Mouse (Mus musculus) left cerebral cortex, adult 8-10 months (tissue): ENCODE results near the gene Methig1. TPM values are rescaled to one million over a fixed set of nuclear protein-coding genes. Genes with fewer than 3 reads are reported as not detected.
"Not testable (repeated sequence)": the region's sequence is repeated elsewhere in the genome, so short reads cannot be mapped to it uniquely, and the experiment has no call there.

Experiments used
- DNase-seq, 2 experiments: peaks; one replicate each; pipeline ENCODE4 v3.0.0; 2022; ENCODE audit warnings: low spot score in 2 of 2
- total RNA-seq, 4 experiments: library from RNA; stranded (reverse); gene quantifications; 2 replicates each; pipeline ENCODE4 v1.2.4; 2022

The Methig1 gene
- total RNA-seq, 4 experiments from 2014 or later, result 0.57 TPM; not detected in 3

- DNase-seq, result not testable (repeated sequence)
Measured at GRCm38 (mm10) chr15:100337847-100338246, 15.1 kb upstream of the Methig1 start.

DNA sequence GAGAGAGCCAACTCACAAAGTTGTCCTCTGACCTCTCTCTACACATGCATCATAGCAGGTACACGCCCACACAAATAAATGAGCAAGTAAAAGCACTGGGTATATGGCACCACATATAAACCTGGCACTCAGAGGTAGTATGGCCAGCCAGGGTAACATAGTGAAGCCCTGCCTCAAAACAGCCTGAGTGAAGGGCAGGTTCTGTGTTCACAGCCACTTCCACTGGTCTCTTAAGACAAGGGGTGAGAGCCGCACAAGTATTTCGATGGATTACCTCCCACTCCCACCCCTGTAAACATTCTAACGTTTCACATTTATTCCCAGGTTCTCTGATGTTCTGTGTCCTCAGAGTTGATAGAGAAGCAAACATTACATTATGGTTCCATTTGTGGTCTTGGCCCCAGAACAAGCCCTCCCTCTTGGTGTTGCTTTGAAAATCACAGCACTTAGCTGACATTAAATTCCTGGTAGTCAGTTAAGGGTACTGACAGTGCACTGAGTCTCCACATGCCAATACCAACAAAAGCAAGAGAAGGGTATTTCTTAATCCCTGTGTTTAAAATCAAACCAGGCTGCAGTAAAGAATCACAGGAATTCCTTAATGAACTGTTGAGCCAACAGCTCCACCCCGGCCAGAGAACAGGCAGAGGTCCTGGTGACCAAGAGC lies 11.5 kb upstream of the Methig1 start:
- not testable (repeated sequence) for DNase-seq

DNA sequence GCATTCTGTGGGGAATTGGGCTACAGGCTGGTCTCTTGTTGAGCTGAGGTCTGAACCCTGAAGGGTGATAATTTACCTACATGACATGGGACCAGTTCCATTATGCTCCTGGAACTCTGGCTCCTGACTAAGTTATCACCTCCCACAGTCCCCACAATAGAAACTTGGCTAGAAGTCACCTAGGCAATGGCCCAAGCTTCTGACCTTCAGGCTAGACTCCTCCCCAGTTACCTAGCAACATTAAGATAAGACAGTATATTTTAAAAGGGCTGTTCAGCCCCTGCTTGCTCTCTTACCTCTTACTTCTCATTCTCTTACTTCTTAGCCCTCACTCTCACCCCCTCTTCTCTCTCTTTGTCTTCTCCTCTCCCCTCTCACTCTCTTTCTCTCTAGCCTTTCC lies 7.5 kb upstream of the Methig1 start:
- no peak for DNase-seq

GRCm38 (mm10) chr15:100346761-100347160 lies 6.2 kb upstream of the Methig1 start:
- DNase-seq, result no peak

- no peak for DNase-seq
Measured at GRCm38 (mm10) chr15:100349496-100349895, 3.5 kb upstream of the Methig1 start.

- no peak for DNase-seq
Measured at GRCm38 (mm10) chr15:100351501-100352060, 1.4 kb upstream of the Methig1 start.

DNA sequence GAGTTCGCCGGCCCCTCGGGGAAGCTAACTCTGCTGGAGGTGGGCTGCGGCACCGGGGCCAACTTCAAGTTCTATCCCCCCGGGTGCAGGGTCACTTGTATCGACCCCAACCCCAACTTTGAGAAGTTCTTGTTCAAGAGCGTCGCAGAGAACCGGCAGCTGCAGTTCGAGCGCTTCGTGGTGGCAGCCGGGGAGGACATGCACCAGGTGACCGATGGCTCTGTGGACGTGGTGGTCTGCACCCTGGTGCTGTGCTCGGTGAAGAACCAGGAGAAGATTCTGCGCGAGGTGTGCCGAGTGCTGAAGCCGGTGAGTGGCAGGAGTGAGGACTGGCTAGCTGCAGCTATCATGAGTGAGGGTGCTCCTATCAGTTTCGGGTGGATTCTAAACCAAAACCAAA lies 450 bp downstream of the Methig1 start:
- not testable (repeated sequence) for DNase-seq

DNA sequence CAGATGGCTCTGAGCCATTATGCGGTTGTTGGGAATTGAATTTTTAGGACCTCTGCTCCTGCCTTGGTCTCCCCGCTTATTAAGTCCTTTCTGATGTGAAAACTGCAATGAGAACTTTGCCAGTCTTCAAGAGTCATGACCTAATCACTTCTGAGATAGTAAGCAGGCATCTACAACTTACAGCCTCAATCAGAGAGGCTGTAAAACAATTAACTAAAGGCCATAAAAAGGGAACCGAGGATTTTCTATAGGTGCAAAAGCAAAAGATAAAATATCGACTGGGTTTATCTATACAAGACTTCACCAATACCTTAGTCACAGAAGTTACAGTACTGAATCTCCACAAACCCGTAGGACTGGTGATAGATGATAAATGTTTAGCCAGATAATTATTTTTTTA lies 2.9 kb downstream of the Methig1 start:
- DNase-seq, result no peak

DNA sequence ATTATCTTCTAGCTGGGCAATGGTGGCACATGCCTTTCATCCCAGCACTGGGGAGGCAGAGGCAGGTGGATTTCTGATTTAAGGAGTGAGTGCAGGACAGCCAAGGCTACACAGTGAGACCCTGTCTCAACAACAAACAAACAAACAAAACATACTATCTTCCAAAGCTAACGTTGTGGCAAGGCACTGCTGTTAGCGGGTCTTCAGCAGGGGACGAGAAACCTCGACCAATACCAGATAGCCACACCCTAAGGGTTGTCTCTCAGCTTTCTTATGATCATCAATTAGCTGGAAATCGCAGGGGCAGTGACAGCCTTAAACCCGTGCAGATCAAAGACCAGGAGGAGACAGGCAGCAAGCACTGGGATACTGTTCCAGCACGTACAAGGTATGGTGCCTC lies 11.3 kb downstream of the Methig1 start, which contains the start of gene Higd1c:
Gene Higd1c (plus strand): TSS at position 301 of the 400 bp plus-strand sequence.
- DNase-seq, result no peak

DNA sequence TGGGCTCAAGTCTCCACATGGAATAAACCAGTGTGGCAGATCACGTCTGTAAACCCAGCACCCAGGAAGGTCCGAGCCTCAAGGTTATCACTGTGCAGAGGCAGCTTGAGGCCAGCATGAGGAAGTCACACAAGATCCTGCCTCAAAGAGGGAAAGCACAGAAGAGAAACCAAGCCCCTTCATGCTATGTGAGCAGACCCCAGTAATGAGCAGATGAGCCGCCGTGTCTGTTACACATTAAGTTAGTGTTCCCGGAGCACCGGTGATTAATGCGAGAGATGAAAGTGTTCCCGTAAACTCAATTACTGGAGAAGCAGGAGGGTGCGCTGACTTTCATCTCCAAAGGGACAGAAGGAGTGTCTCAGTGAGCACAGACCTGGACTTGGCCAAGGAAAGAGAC lies 13.0 kb downstream of the Methig1 start:
- not testable (repeated sequence) for DNase-seq

DNA sequence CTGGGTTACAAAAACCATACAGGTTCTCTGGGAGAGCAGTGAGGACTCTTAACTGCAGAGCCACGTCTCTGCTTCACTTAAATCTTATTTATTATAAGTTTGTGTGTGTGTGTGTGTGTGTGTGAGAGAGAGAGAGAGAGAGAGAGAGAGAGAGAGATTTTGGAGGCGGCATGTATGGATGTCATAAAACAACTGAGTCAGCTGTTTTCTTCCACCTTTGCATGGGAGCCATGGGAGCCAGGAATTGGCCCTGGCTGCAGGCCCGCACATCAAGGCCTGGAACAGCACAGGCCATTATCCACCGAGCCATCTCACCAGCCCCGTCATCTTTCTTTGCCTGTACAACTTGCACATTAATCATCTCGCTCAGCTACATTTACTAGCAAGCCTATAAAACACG lies 14.2 kb downstream of the Methig1 start:
- no peak for DNase-seq

GRCm38 (mm10) chr15:100375066-100375465 lies 22.1 kb downstream of the Methig1 start:
- DNase-seq, result peak; percentile 25 to 33

DNA sequence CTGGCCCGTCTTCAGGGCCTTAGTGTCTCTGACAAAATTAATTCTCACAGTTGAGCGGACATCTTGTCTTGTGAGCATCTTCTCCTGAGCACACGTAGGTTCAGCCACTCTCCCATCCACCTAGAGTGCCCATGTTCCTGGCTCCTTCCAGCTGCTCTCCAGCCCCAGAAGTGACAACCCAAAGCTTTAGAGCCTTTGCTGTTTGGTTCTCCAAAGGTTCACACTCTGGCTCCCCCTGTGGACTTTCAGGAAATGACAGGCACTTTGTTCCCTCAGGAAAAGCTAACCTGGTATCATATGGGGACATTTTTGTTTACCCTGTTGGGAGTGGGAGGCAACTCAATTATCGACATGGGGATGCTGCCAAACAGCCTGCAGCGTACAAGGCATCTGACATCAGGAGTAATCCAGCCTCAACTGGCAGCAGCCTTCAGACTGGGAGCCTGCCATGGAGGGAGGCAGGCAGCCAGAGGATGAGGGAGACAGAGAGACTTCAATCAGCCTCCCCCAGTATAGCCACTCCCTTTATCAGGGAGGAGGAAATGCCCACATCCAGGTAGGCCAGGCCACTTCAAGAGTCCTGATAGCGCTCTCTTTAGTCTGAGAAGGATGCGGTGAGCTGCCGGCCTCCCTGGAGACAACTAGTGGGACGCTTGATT lies 25.0 kb downstream of the Methig1 start:
- not testable (repeated sequence) for DNase-seq

DNA sequence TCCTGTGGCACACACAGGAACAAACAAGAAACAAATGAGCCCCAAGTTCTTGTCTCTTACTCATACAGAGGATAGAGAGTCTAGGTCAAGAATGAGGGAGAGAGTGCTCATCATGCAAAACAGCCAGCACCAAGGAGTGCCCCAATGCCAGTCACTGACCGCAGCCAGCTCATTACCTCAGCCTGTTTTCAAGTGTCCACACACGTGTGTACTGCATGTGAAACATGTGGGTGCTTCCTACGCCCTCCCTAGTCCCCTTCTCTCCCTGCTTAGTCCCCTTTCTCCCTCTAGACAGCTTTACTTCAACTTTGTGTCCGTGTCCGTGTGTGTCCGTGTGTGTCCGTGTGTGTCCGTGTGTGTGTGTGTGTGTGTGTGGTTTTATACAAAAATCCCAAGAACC lies 26.7 kb downstream of the Methig1 start:
- no peak for DNase-seq

GRCm38 (mm10) chr15:100380104-100380503 lies 27.2 kb downstream of the Methig1 start:
- DNase-seq, result no peak

DNA sequence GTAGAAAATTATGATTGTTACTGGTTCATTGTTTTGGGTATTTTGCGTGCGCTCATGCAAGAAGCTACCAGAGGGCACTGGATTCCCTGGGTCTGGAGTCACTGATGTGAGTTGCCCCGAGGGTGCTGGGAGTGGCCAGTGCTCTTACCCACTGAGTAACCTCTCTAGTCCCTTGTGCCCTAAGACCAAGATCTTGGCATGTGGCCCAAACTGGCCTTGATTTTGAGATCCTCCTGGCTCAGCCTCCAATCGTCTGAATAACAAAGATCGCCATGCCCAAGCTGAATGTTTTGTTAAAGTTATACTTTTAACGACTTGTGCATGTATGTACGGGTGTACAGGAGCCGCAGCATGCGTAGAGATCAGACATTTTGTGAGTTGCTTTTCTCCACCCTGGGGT lies 32.8 kb downstream of the Methig1 start:
- no peak for DNase-seq

DNA sequence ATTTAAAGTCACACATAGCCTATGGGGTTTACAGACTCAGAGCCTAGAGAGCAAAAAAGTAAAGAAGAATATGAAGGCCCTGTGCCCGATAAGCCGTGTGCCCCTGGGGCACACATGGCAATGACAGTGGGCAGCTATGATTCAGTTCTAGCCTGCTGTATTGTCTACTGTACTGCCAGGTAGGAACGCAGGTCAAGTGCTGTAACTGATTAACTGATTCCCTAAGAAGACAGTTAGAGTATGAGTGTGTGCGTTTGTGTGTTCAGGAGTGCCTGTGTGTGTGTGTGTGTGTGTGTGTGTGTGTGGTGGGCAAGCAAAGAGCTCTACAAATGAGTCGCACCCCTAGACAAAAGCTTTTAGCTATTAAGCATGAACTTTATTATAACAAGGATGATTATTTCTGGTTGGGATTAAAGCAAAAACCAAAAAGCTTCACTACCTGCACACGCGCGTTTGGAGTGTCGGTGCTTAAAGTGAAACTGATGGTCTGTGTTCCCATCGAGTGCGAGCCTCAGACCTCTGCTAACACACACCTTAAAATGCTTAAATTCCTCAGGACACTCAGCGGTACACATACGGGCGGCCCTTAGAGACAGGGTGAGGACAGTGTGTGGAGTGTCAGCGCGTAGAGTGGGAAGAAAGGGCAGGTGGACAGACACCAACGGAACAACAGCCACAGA lies 34.7 kb downstream of the Methig1 start:
- no peak for DNase-seq

DNA sequence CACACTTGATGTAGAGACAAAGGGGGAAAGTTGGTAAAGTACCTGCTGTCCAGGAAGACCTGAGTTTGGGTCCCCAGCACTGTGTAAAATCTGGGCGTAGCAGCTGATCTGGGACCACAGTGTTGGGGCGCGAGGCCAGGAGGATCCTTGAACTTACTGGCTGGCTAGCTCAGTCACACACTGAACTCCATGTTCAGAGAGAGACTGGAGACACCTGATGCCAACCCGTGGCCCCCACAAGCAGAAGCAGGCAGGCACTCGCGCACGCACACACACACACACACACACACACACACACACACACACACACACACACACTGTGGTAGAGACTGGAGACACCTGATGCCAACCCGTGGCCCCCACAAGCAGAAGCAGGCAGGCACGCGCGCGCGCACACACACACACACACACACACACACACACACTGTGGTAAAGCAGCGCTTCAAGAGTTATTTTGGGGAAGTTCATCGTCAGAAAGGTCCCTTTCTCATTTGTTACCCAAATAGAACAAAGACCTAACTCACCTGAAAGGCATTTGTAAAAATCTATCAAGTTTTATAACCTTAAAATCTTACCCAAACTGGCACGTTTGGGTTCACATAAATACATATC lies 35.4 kb downstream of the Methig1 start:
- DNase-seq, result no peak

DNA sequence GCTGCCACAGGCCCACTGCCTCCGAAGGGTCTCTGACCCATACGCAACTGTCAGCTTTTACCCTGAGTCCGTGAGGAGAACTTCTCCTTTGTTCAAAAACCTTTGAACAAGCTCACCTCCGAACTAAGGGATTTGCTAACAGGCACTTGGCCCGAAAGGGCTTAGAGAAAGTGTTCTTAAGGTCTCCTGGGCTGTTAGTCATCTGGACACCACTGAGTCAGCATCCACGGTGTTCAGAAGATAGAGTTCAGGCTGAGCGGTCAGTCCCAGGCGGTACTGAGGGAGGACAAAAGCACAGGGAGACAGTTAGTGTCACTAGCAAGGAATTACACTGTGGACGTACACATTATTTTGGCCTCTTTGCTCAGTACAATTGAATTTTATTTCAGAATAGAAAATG lies 35.9 kb downstream of the Methig1 start:
- no peak for DNase-seq

DNA sequence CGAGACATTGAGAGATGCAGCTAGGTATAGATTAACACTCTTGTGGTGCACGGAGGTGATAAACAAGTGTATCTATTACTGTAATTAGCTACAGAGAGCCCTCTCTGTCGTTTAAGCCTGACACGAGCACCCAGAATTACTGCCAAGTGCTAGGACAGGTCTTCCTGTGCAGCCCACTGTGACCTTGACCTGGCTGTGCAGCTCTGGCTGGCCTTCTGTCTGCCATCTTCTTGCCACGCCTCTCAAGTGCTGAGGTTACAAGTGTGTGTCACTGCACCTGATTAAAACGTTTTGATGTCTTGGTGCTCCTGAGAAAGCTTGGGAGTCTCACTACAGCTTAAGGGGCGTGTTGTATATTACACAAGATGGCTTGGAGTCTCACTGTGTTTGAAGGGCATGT lies 38.1 kb downstream of the Methig1 start:
- no peak for DNase-seq

GRCm38 (mm10) chr15:100391599-100391998 lies 38.6 kb downstream of the Methig1 start:
- DNase-seq, result no peak

GRCm38 (mm10) chr15:100393016-100393415 lies 40.1 kb downstream of the Methig1 start:
- no peak for DNase-seq
